Mouse (Mus musculus) embryonic stem cell, embryonic (primary cell): Measurements from ENCODE around the gene Birc7.

ENCODE experiments used
- CTCF ChIA-PET, 4 experiments: fragments of 300-600 bp in 2 of 4; fragments of 350-600 bp in 2 of 4; sonication (Branson Sonifier 250); formaldehyde crosslinking; loops; one replicate each; lab custom pipeline; 2022; ENCODE audit warnings: inconsistent platforms in 2 of 4; lab: Charles Lee
- POLR2A ChIA-PET, 4 experiments: fragments of 300-600 bp in 2 of 4; fragments of 350-600 bp in 2 of 4; sonication (Branson Sonifier 250); formaldehyde crosslinking; loops; one replicate each; lab custom pipeline; 2022; ENCODE audit warnings: antibody characterized with exemption in 4 of 4, inconsistent platforms in 1 of 4; lab: Charles Lee

The Birc7 gene

GRCm38 (mm10) chr2:180895837-180896525, 32.8 kb upstream of the Birc7 start:
- POLR2A ChIA-PET, result interaction anchor here in 3 of 4 experiments (0.5 to 4.0 kb wide), 7 partner anchors 9 to 193 kb away, joined by 3 to 25 read pairs (median 15); partner anchors contain the start of gene Ythdf1 (in 1 of the 3)
- CTCF ChIA-PET, result interaction anchor here in 2 of 4 experiments (0.8 to 2.4 kb wide), 4 partner anchors 9 to 68 kb away, joined by 3 to 9 read pairs (median 4); no protein-coding TSS in a partner anchor

- CTCF ChIA-PET, result interaction anchor here in 3 of 4 experiments (0.7 to 2.4 kb wide), 4 partner anchors 11 to 468 kb away, joined by 3 to 9 read pairs (median 5); no protein-coding TSS in a partner anchor
- POLR2A ChIA-PET, result interaction anchor here in 2 of 4 experiments (1.2 to 4.0 kb wide), 6 partner anchors 8 to 22 kb away, joined by 3 to 25 read pairs (median 16); partner anchors contain the start of gene Ythdf1 (in 1 of the 2)
Measured at GRCm38 (mm10) chr2:180896819-180897625, 31.8 kb upstream of the Birc7 start.

DNA sequence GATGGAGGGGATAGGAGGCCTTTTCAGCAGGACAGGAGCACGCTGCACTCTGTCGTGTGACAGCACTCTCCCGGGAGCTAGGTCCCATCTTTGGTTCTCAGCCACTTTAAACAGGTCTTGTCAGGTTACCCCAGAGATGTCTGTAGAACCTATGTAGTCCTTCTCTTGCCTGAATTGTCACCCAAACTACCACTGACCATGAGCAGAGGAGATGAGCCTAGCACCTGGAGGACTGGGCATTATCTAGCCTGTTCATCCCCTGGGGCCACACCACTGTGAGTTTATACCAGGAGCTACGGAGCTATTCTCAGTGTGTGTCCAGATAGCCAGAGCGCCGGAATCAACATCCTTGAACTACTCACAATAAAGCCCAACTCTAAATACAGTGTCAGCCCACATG, 31.0 kb upstream of the Birc7 start:
- POLR2A ChIA-PET, result interaction anchor here in 3 of 4 experiments (1.2 to 4.0 kb wide), 5 partner anchors 12 to 66 kb away, joined by 3 to 25 read pairs (median 6); partner anchors contain the start of gene Ythdf1 (in 1 of the 3)

GRCm38 (mm10) chr2:180902086-180902485, 26.7 kb upstream of the Birc7 start:
- CTCF ChIA-PET, result interaction anchor here in 3 of 4 experiments (0.6 to 2.4 kb wide), 9 partner anchors 8 to 134 kb away, joined by 3 to 14 read pairs (median 4); no protein-coding TSS in a partner anchor
- POLR2A ChIA-PET, result interaction anchor here in 2 of 4 experiments (1.4 to 14.1 kb wide), 5 partner anchors 11 to 65 kb away, joined by 3 to 232 read pairs (median 39); partner anchors contain the start of genes Ythdf1 (in 2 of the 2) and Arfgap1 (in 1 of the 2)

More for the DNA sequence above, 31.0 kb upstream of the Birc7 start:
- CTCF ChIA-PET, result interaction anchor here in 3 of 4 experiments (0.7 to 2.4 kb wide), 3 partner anchors 9 to 469 kb away, joined by 3 to 9 read pairs (median 5); no protein-coding TSS in a partner anchor

DNA sequence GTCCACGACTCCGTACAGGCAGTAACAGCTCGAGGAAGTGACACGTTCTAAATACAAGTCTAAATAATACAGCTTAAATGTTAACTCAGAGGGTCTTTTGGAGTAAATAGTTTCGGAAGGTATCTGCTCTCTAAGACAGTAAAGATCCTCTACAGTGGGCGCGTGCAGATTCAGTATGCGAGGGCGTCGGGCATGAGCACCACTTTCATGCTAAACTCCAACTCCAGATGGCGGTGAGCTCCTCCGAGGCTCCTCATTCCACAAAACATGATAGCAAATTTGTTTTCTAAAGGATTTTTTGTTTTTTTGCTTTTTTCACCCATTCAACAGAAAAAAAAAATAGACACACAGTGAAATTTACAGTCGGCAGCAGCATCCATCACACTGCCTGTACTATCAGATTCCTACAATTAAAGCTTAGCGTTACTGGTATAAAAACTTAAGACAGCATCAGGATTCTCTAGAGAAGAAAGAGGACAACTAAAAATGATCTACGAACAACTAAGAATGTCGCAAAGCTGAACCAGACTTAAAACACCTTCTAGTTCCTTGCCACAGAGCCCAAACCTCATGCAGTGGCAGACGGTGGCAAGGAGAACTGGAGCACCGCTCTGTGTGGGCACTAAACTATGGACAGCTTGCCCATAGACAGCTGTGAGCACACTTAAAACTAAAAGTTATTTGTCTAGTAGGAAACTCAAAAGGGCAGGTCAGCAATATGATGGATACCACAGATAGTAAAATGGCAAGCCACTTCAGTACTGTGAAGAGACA, 24.2 kb upstream of the Birc7 start:
- CTCF ChIA-PET, result interaction anchor here in 2 of 4 experiments (0.6 to 2.2 kb wide), 6 partner anchors 9 to 86 kb away, joined by 3 to 7 read pairs (median 4); no protein-coding TSS in a partner anchor
- POLR2A ChIA-PET, result interaction anchor here (0.6 to 14.1 kb wide), 21 partner anchors 9 to 376 kb away, joined by 3 to 232 read pairs (median 5); partner anchors contain the start of genes Ythdf1 (in 4 of the 4), Nkain4 (in 2 of the 4), Arfgap1 (in 1 of the 4) and Birc7 (in 1 of the 4)

- POLR2A ChIA-PET, result interaction anchor here (0.5 to 14.1 kb wide), 20 partner anchors 9 to 230 kb away, joined by 3 to 232 read pairs (median 4); partner anchors contain the start of genes Ythdf1 (in 3 of the 4), Nkain4 (in 2 of the 4), Arfgap1 (in 1 of the 4) and Chrna4 (in 1 of the 4)
- CTCF ChIA-PET, result interaction anchor here in 3 of 4 experiments (0.7 to 2.2 kb wide), 8 partner anchors 10 to 99 kb away, joined by 3 to 9 read pairs (median 4); no protein-coding TSS in a partner anchor
Measured at GRCm38 (mm10) chr2:180905556-180906221, 23.1 kb upstream of the Birc7 start.

DNA sequence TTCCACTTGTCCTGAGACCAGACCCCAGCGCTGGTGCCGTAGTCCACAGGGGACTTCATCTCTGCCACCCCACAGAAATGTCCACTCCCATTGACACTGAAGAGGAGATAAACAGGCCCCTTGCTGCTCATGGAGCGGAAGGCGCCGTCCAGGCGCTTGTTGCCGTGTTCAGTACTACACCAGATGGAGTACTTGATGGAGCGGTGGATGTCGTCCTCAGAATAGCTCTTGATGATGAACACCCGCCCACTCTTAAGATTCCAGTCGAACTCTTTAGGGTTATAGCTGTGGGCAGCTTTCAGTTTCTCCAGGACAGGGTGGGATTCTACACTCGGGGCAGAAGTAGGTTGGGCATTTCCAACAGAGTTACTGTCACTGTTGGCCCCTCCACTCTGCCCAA, 17.9 kb upstream of the Birc7 start:
- ChIA-PET CTCF (interaction anchor here in 1 of 4 experiments (0.9 to 1.0 kb wide), 2 partner anchors 8 to 53 kb away, joined by 4 read pairs; no protein-coding TSS in a partner anchor), POLR2A (interaction anchor here in 3 of 4 experiments (0.9 to 14.1 kb wide), 12 partner anchors 4 to 422 kb away, joined by 3 to 232 read pairs (median 4); partner anchors contain the start of gene Ythdf1 (in 3 of the 3))

DNA sequence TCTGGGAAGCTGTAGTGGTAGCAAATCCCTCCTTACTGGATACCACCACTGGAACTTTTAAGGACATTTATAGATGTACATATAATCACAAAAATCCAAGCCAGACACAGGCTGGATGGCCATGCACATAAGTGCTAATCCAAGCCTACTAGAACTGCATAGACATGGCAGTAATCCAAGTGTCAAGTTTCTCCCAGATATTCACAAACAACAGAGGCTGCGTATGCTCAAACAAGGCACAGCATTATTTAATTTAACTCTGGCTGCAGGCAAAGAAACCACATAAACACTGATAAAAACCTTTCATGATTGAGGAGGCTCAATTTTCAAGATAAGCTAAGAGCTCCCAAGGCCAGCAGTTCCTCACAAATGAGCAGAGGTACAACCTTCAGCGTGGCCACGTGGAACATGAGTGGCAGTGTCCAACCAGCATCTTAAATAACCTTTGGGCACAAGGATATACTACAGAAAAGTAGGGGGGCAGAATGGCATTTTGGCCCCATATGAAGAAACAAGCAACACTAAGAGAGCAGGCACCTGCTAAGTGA, 12.9 kb upstream of the Birc7 start:
- POLR2A ChIA-PET, result interaction anchor here in 3 of 4 experiments (1.1 to 13.1 kb wide), 6 partner anchors 9 to 604 kb away, joined by 3 to 232 read pairs (median 4); partner anchors contain the start of gene Dnajc5 (in 1 of the 3)
- CTCF ChIA-PET, result interaction anchor here in 1 of 4 experiments (1.0 kb wide), 1 partner anchor 48 kb away, joined by 3 read pairs; no protein-coding TSS in a partner anchor

- ChIA-PET CTCF (interaction anchor here (0.6 to 11.8 kb wide), 14 partner anchors 8 to 692 kb away, joined by 3 to 189 read pairs (median 4); partner anchors contain the start of genes Arfgap1 (in 2 of the 4) and Nkain4 (in 2 of the 4)), POLR2A (interaction anchor here (0.6 to 13.1 kb wide), 65 partner anchors 9 to 600 kb away, joined by 3 to 232 read pairs (median 5); partner anchors contain the start of genes Arfgap1 (in 3 of the 4), Nkain4 (in 3 of the 4), Birc7 (in 2 of the 4) and Gid8 (in 2 of the 4))
Measured at GRCm38 (mm10) chr2:180919913-180920809, 8.7 kb upstream of the Birc7 start.

GRCm38 (mm10) chr2:180920810-180921400, 7.9 kb upstream of the Birc7 start, which contains the start of gene Ythdf1:
Gene Ythdf1, minus strand, starts transcription at chr2:180920949.
- ChIA-PET POLR2A (interaction anchor here (0.6 to 13.1 kb wide), 74 partner anchors 8 to 669 kb away, joined by 3 to 232 read pairs (median 4); partner anchors contain the start of genes Nkain4 (in 4 of the 4), Arfgap1 (in 3 of the 4), Birc7 (in 2 of the 4) and Gid8 (in 2 of the 4)), CTCF (interaction anchor here (0.6 to 11.8 kb wide), 12 partner anchors 13 to 132 kb away, joined by 3 to 189 read pairs (median 5); partner anchors contain the start of genes Arfgap1 (in 2 of the 4) and Nkain4 (in 2 of the 4))

GRCm38 (mm10) chr2:180922739-180923138, 6.1 kb upstream of the Birc7 start:
- ChIA-PET POLR2A (interaction anchor here in 3 of 4 experiments (0.8 to 13.1 kb wide), 11 partner anchors 10 to 162 kb away, joined by 3 to 232 read pairs (median 4); partner anchors contain the start of genes Arfgap1 (in 1 of the 3) and Nkain4 (in 1 of the 3)), CTCF (interaction anchor here in 2 of 4 experiments (0.6 to 11.8 kb wide), 5 partner anchors 10 to 41 kb away, joined by 3 to 189 read pairs (median 3); partner anchors contain the start of gene Arfgap1 (in 1 of the 2))

- ChIA-PET POLR2A (interaction anchor here (0.8 to 6.9 kb wide), 21 partner anchors 9 to 668 kb away, joined by 3 to 50 read pairs (median 4); partner anchors contain the start of genes Arfgap1 (in 2 of the 4), Nkain4 (in 1 of the 4) and Rps21 (in 1 of the 4)), CTCF (interaction anchor here (0.7 to 11.8 kb wide), 13 partner anchors 23 to 467 kb away, joined by 3 to 189 read pairs (median 6); partner anchors contain the start of genes Nkain4 (in 2 of the 4) and Arfgap1 (in 1 of the 4))
Measured at GRCm38 (mm10) chr2:180925176-180925575, 3.6 kb upstream of the Birc7 start.

- POLR2A ChIA-PET, result interaction anchor here in 3 of 4 experiments (0.6 to 2.4 kb wide), 12 partner anchors 9 to 667 kb away, joined by 3 to 16 read pairs (median 4); partner anchors contain the start of genes Ythdf1 (in 2 of the 3), Arfgap1 (in 1 of the 3), Nkain4 (in 1 of the 3) and Samd10 (in 1 of the 3)
- CTCF ChIA-PET, result interaction anchor here (0.6 to 2.9 kb wide), 6 partner anchors 10 to 125 kb away, joined by 3 to 9 read pairs (median 5); no protein-coding TSS in a partner anchor
Measured at GRCm38 (mm10) chr2:180932418-180932817, 3.6 kb downstream of the Birc7 start.
